9 mouse cellular contexts compared by ENCODE assay signal in genomic region chr1:58156747-58157146, GRCm38 (mm10). TPM values are rescaled to one million over a fixed set of nuclear protein-coding genes. Genes with fewer than 3 reads are reported as not detected.
DNase-seq lines count a peak whose midpoint lies in the region; ATAC-seq lines count a peak whose summit lies in the region.
"Had no signal": no experiment of that assay in that cellular context is flagged by ENCODE, and none has a peak within 500 bp of the region (broad histone marks: within the 10 kb centered on the region; RNA-seq: fewer than 3 reads in every experiment).

No protein-coding gene starts in this region.

- ATAC-seq in kidney, embryonic 14.5 days (ENCODE audit: low FRiP score, low TSS enrichment): peak; percentile 16; the same call in 1 of the 2 replicates

- peak; percentile 48 for DNase-seq in ovary, postnatal 14 days (ENCODE audit: low spot score)
- DNase-seq in ovary, postnatal 10 days (ENCODE audit: low spot score): no peak
- DNase-seq in T-cell, adult 2 months (ENCODE audit: low spot score): peak; percentile 56
- peak; percentile 33 for DNase-seq in embryo, embryonic 9.5 days (ENCODE audit: extremely low spot score)
- DNase-seq in lung, postnatal 14 days: peak; percentile 69
- peak; percentile 87 for DNase-seq in testis, postnatal 10 days (ENCODE audit: low spot score)

- no peak overlapping the region for H3K9ac ChIP-seq in kidney, embryonic 14.5 days (ENCODE audit: low read depth, low read length)
- H3K9ac ChIP-seq: neural tube, embryonic 12.5 days had no signal

- 50% methylated on average over 5 of the region's 5 CpGs for WGBS in kidney, embryonic 14.5 days

- no peak overlapping the region for H3K27ac ChIP-seq in kidney, embryonic 14.5 days (ENCODE audit: low read depth, low read length)
- H3K27ac ChIP-seq: neural tube, embryonic 12.5 days had no signal

- H3K4me1 ChIP-seq in kidney, embryonic 14.5 days (ENCODE audit: control insufficient read depth, insufficient read depth, low read length): no peaks in the 10 kb centered on the region
- H3K4me1 ChIP-seq: neural tube, embryonic 12.5 days had no signal

- no peaks in the 10 kb centered on the region for H3K27me3 ChIP-seq in kidney, embryonic 14.5 days (ENCODE audit: control insufficient read depth, insufficient read depth, low read length)
- H3K27me3 ChIP-seq: neural tube, embryonic 12.5 days had no signal

- no peaks in the 10 kb centered on the region for H3K9me3 ChIP-seq in kidney, embryonic 14.5 days (ENCODE audit: control insufficient read depth, low read length)
- H3K9me3 ChIP-seq: neural tube, embryonic 12.5 days had no signal

- no peak overlapping the region for H3K4me2 ChIP-seq in kidney, embryonic 14.5 days (replicated peaks; ENCODE audit: low read depth, low read length)
- H3K4me2 ChIP-seq: neural tube, embryonic 12.5 days had no signal

- no peaks in the 10 kb centered on the region for H3K36me3 ChIP-seq in kidney, embryonic 14.5 days (ENCODE audit: control insufficient read depth, insufficient read depth, low read length)
- H3K36me3 ChIP-seq: neural tube, embryonic 12.5 days had no signal

- no peak overlapping the region for H3K4me3 ChIP-seq in kidney, embryonic 14.5 days (ENCODE audit: low read length)
- H3K4me3 ChIP-seq: neural tube, embryonic 12.5 days had no signal

RNA-seq across cellular contexts. Expression of gene Aox3, which starts 43.8 kb away (rescaled TPM):
- 4.4 and 5.0 TPM in 2 replicates for polyA plus RNA-seq in kidney, embryonic 14.5 days (2014; fragmentation: Nextera tagmentation; extraction: Ambion mirVana)

RNA-seq across cellular contexts. Expression of gene Aox4, which starts 53.5 kb away (rescaled TPM):
- polyA plus RNA-seq in kidney, embryonic 14.5 days (2014; fragmentation: Nextera tagmentation; extraction: Ambion mirVana): 0.14 TPM in 1 of 2 replicates, not detected in the other
- polyA plus RNA-seq: gonadal fat pad, adult 2 months had no signal
